Mouse (Mus musculus) 416B (cell line): ENCODE measurements at regions not wholly inside any gene's neighbourhood (a gene's known extent, or its start where the extent isn't known, plus 50 kb on each side); places are given as distances from the start of the nearest gene placed in this dataset.

Experiments
- DNase-seq: peaks from one replicate; pipeline ENCODE4 v3.0.0; 2011; ENCODE audit warnings: low read depth

DNA sequence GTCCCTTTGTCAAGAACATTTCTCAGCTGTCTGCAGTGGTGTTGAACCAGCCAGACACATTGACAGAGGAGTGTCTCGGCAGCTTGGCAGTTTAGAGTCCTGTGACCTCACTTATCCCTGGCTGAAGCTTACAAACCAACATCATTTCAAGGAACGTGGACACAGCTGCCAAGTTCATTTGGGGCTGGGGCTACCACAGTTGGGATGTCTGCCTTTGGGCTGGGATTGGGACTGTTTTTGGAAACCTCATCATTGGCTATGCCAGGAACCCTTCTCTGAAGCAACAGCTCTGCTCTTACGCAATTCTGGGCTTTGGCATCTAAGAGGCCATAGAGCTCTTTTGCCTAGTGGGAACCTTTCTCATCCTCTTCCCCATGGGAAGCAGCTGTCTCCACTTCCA, 200.4 kb downstream of the Gm15262 start:
- DNase-seq: no peak

GRCm38 (mm10) chrX:161511341-161511740, 205.5 kb upstream of the Rai2 start:
- DNase-seq: no peak

- no peak for DNase-seq
These were observed 193.2 kb upstream of the Rai2 start for GRCm38 (mm10) chrX:161523432-161524256.

DNA sequence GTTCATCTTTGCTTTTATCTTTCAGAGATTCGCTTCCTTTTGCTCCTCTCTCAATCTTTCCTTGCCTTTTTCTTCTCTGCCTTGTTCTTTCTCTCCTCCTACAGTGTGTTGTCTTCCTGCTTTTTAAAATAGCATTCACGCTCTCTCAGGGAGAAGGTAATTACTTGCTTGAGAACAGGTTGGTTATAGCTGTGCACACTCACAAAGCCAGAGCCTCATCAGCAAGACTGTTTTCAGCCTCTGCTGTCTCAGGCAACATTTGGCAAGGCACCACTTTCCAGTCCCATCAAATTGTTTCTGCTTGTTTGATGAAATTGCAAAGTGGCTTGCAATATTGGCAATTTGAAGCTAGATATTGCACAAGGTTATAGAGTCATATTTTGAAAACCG, 192.6 kb upstream of the Rai2 start:
- DNase-seq: no peak

GRCm38 (mm10) chrX:161537290-161537689, 179.6 kb upstream of the Rai2 start:
- DNase-seq: no peak

GRCm38 (mm10) chrX:161556896-161557295, 160.0 kb upstream of the Rai2 start:
- DNase-seq: no peak

GRCm38 (mm10) chrX:161558511-161558910, 158.4 kb upstream of the Rai2 start:
- no peak for DNase-seq

DNA sequence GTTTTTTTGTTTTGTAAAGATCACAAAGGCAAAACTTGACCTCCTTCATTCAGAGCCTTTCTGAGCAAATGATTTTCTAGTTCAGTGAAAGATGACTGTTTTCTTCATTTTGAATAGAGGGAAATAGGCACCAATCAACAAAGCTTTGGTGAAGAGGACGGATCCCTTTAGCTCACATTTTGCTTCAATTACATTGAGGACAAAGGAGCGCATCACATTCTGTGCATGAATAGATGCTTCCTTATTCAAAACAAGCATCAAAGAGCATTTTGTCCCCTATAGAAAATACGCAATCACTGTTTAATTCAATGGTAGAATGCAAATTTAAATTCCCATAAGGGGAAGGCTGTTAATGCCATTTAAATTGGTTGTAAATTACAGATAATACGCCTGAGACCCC, 150.4 kb upstream of the Rai2 start:
- no peak for DNase-seq

- no peak for DNase-seq
These were observed 134.7 kb upstream of the Rai2 start for GRCm38 (mm10) chrX:161582019-161582659.

- DNase-seq: peak; percentile 0
These were observed 133.0 kb upstream of the Rai2 start for GRCm38 (mm10) chrX:161583872-161584271.

GRCm38 (mm10) chrX:161633869-161634268, 83.0 kb upstream of the Rai2 start:
- no peak for DNase-seq

- no peak for DNase-seq
These were observed 82.5 kb upstream of the Rai2 start for GRCm38 (mm10) chrX:161634342-161634741.

DNA sequence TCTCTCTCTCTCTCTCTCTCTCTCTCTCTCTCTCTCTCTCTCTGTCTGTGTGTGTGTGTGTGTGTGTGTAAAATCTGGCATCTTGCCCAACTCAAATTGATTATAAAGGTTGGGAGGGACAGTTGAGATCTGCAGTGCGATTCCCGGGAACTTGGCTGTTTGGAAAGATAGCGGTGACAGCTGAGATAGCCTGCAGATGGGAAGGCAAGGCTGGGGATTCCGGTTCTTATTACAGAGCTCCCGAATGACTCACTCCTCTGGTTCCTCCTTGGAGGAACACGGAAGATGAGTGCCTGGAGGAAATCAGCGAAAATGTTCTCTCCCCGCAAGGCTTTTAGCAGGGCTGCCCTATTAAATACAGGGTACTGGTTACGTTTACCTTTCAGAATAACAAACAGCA, 81.2 kb upstream of the Rai2 start:
- DNase-seq: no peak

- no peak for DNase-seq
These were observed 63.8 kb upstream of the Rai2 start for GRCm38 (mm10) chrX:161653106-161653505.

DNA sequence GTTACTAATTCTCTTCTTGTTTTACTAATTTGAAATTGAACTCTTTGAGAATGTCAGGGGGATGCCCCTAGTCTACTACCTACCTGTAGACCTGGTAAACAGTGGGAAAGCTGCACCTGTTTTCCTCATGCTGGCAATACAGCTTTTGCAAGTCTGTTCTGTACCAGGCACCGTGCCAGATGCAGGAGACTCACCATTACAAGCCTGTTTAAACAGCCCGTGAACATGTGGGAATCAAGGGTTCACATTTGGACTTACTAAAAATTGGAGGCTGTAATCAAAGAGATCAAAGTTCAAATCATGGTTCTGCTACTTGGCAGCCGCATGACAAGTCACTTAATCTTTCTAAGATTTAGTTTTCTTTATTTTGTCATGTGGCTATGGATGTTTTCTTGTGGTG, 56.8 kb upstream of the Rai2 start:
- DNase-seq: no peak

DNA sequence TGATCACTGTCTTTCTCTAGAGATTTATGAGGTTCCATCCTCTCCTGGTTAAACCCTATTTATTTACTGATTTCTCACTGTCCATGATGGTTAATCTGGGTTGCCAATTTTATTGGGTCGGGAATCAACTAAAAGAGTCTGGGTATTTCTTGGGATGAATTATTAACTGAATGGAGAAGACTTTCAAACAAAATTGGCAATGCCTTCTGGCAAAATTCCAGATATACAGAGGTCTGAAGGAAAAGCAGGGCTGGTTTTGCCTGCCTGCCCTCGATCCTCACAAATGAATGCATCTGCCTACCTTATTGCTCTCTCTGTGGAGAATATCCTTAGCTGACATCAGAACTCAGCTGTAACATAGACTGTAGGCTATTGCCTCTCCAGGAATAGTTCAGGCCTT, 54.9 kb upstream of the Rai2 start:
- DNase-seq: no peak
